ENCODE assay signal across 17 mouse cellular contexts in genomic region chr15:84641948-84642347, GRCm38 (mm10). TPM values are rescaled to one million over a fixed set of nuclear protein-coding genes. Genes with fewer than 3 reads are reported as not detected.
DNase-seq lines count a peak whose midpoint lies in the region; ATAC-seq lines count a peak whose summit lies in the region.
"Had no signal": no experiment of that assay in that cellular context is flagged by ENCODE, and none has a peak within 500 bp of the region (broad histone marks: within the 10 kb centered on the region; RNA-seq: fewer than 3 reads in every experiment).

No protein-coding gene starts in this region.

- H3K27ac ChIP-seq in heart, embryonic 12.5 days (ENCODE audit: poor library complexity, severe bottlenecking) = no peak overlapping the region
- no peak overlapping the region for H3K27ac ChIP-seq in intestine, embryonic 15.5 days
- H3K27ac ChIP-seq in neural tube, embryonic 15.5 days (replicated peaks) = no peak overlapping the region
- H3K27ac ChIP-seq: forebrain, embryonic 15.5 days; kidney, embryonic 15.5 days; lung, embryonic 15.5 days; midbrain, embryonic 12.5 days had no signal

- no peak overlapping the region for H3K4me2 ChIP-seq in heart, embryonic 12.5 days
- H3K4me2 ChIP-seq in intestine, embryonic 15.5 days (replicated peaks) = no peak overlapping the region
- no peak overlapping the region for H3K4me2 ChIP-seq in neural tube, embryonic 15.5 days
- H3K4me2 ChIP-seq: forebrain, embryonic 15.5 days; kidney, embryonic 15.5 days; lung, embryonic 15.5 days; midbrain, embryonic 12.5 days had no signal

- H3K9me3 ChIP-seq in heart, embryonic 12.5 days (replicated peaks) = peaks cover 4% of the 10 kb centered on the region
- no peaks in the 10 kb centered on the region for H3K9me3 ChIP-seq in intestine, embryonic 15.5 days
- no peaks in the 10 kb centered on the region for H3K9me3 ChIP-seq in neural tube, embryonic 15.5 days (replicated peaks)
- H3K9me3 ChIP-seq: forebrain, embryonic 15.5 days; kidney, embryonic 15.5 days; lung, embryonic 15.5 days; midbrain, embryonic 12.5 days had no signal

- H3K9ac ChIP-seq in heart, embryonic 12.5 days = no peak overlapping the region
- no peak overlapping the region for H3K9ac ChIP-seq in intestine, embryonic 15.5 days
- no peak overlapping the region for H3K9ac ChIP-seq in neural tube, embryonic 15.5 days (replicated peaks)
- H3K9ac ChIP-seq: forebrain, embryonic 15.5 days; kidney, embryonic 15.5 days; lung, embryonic 15.5 days; midbrain, embryonic 12.5 days had no signal

- no peak for ATAC-seq in heart, embryonic 12.5 days (ENCODE audit: insufficient number of reproducible peaks, low FRiP score)
- ATAC-seq in intestine, embryonic 15.5 days = no peak
- ATAC-seq in neural tube, embryonic 15.5 days (ENCODE audit: low FRiP score) = no peak
- ATAC-seq: forebrain, embryonic 15.5 days; inflammation-experienced regulatory T-cells, adult 6 months had no signal

- intact Hi-C loops in heart, postnatal 25 days (cut with DNase I) = no loop called here

- no peak overlapping the region for H3K4me3 ChIP-seq in heart, embryonic 12.5 days
- no peak overlapping the region for H3K4me3 ChIP-seq in intestine, embryonic 15.5 days (replicated peaks)
- H3K4me3 ChIP-seq in neural tube, embryonic 15.5 days (replicated peaks) = no peak overlapping the region
- H3K4me3 ChIP-seq: forebrain, embryonic 15.5 days; kidney, embryonic 15.5 days; lung, embryonic 15.5 days; midbrain, embryonic 12.5 days had no signal

- H3K4me1 ChIP-seq in heart, embryonic 12.5 days (replicated peaks) = peaks cover 57% of the 10 kb centered on the region
- peaks cover 13% of the 10 kb centered on the region for H3K4me1 ChIP-seq in intestine, embryonic 15.5 days (replicated peaks)
- peaks cover 7% of the 10 kb centered on the region; the same call in 1 of the 2 replicates for H3K4me1 ChIP-seq in neural tube, embryonic 15.5 days
- H3K4me1 ChIP-seq: forebrain, embryonic 15.5 days; midbrain, embryonic 12.5 days had no signal

- DNase-seq in heart, adult 11 months = peak; percentile 94
- peak; percentile 16 for DNase-seq in lung, postnatal 14 days
- no peak for DNase-seq in lung, postnatal 10 days
- DNase-seq in adipocyte (ENCODE audit: low spot score) = peak; percentile 77
- peak; percentile 50 for DNase-seq in heart, postnatal 25 days (ENCODE audit: low spot score)
- DNase-seq: adrenal gland, adult 8-10 months; cerebellum, adult 18-20 months; right cerebral cortex, postnatal 14 days; thymus, postnatal 4 days had no signal

- no peaks in the 10 kb centered on the region for H3K27me3 ChIP-seq in heart, embryonic 12.5 days (replicated peaks)
- no peaks in the 10 kb centered on the region for H3K27me3 ChIP-seq in intestine, embryonic 15.5 days (replicated peaks)
- H3K27me3 ChIP-seq in neural tube, embryonic 15.5 days (replicated peaks) = no peaks in the 10 kb centered on the region
- H3K27me3 ChIP-seq: forebrain, embryonic 15.5 days; kidney, embryonic 15.5 days; lung, embryonic 15.5 days; midbrain, embryonic 12.5 days had no signal

- 96% methylated on average over 1 of the region's 1 CpGs for WGBS in heart, embryonic 12.5 days
- WGBS in intestine, embryonic 15.5 days = 94% methylated on average over 1 of the region's 1 CpGs
- 88% methylated on average over 1 of the region's 1 CpGs for WGBS in neural tube, embryonic 15.5 days

- no peaks in the 10 kb centered on the region for H3K36me3 ChIP-seq in heart, embryonic 12.5 days
- H3K36me3 ChIP-seq in intestine, embryonic 15.5 days = no peaks in the 10 kb centered on the region
- no peaks in the 10 kb centered on the region for H3K36me3 ChIP-seq in neural tube, embryonic 15.5 days
- H3K36me3 ChIP-seq: forebrain, embryonic 15.5 days; kidney, embryonic 15.5 days; lung, embryonic 15.5 days; midbrain, embryonic 12.5 days had no signal

RNA-seq across cellular contexts. Expression of gene Prr5, which starts 27.5 kb away (rescaled TPM):
- polyA plus RNA-seq in heart, embryonic 12.5 days (2016; fragmentation: Nextera tagmentation; extraction: Ambion mirVana) = 23.1 and 25.5 TPM in 2 replicates
- total RNA-seq in heart, postnatal 25 days (2021) = 1 to 10 TPM; 3.1 to 3.4 TPM
- 65.4 and 71.3 TPM in 2 replicates for polyA plus RNA-seq in intestine, embryonic 15.5 days (2015; fragmentation: Nextera tagmentation; extraction: Ambion mirVana)
- 29.3 and 33.6 TPM in 2 replicates for polyA plus RNA-seq in neural tube, embryonic 15.5 days (2015; fragmentation: Nextera tagmentation; extraction: Ambion mirVana)
